Mouse (Mus musculus) layer of hippocampus, postnatal 25 days (tissue): ENCODE data around the gene Xylb. TPM values are rescaled to one million over a fixed set of nuclear protein-coding genes. Genes with fewer than 3 reads are reported as not detected.
"Not testable (repeated sequence)": the region's sequence is repeated elsewhere in the genome, so short reads cannot be mapped to it uniquely, and the experiment has no call there.

ENCODE experiments used
- DNase-seq, 2 experiments: peaks; one replicate each; pipeline ENCODE4 v3.0.0; 2022; ENCODE audit warnings: mixed read lengths in 2 of 2, low spot score in 1 of 2; ENCODE audit errors: extremely low spot score in 1 of 2
- total RNA-seq, 2 experiments: library from RNA; stranded (reverse); gene quantifications; 2 replicates each; pipeline ENCODE4 v1.2.3; 2021

The Xylb gene
- total RNA-seq, 2 experiments from 2014 or later = 3.3 to 5.0 TPM

DNA sequence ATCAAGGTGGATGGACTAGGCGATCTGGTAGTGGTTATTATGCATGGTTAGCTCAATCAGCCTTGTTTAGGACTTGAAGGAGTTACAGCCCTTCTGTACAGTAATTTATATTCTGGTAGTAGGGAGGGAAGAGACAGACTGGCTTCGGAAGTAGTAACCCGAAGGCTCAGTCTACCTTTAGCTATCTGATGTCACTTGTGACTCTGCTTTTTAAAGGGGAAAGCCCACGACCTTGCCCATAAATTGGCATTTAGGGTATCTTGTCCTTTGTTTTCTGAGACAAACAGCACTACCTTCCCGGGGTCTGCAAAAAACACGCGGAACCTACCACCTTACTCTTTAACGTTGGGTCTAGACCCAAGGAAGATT is 17.0 kb upstream of the Xylb start:
- DNase-seq = no peak

DNA sequence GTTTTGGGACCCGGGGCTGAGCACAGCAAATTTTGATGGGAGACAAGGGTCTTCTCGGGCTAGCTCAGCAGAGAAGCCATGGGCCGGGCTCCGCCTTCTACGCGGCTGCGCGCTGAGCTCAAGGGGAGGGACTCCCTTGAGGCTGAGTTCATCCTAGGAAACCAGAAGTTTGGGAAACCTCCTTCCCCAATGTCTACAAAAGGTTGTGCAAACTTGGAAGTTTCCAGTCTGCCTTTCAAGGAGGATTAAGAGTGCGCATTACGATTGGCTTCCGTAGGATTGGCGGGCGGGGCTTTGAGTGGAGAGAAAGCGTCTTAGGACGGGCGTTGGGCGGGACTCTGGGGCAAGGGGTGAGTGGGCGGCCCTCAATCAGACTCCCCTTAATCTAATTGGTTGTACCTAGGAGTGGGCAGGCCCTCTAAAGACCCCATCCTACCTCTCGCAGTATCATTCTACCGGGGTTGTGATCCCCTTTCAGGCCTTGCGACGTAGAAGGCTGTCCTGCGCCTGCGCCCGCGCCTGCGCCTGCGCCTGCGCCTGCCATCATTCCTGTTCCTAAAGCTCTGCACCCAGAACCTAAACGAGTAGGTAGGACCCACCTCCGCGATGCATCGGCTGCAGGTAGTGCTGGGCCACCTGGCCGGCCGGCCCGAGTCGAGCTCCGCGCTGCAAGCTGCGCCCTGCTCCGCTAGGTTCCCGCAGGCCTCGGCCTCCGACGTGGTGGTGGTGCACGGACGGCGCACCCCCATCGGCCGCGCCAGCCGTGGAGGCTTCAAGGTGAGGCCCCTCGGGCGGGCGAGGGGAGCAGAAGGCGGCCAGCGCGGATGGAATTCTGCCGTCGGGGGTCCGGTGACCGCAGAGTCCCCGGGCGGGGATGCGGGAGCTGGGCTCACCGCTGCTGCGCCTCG is 16.0 kb upstream of the Xylb start, which contains the start of gene Myd88:
Gene Myd88 (minus strand): TSS at position 503 of the 908 bp plus-strand sequence.
- peak; percentile 75 to 83 for DNase-seq

DNA sequence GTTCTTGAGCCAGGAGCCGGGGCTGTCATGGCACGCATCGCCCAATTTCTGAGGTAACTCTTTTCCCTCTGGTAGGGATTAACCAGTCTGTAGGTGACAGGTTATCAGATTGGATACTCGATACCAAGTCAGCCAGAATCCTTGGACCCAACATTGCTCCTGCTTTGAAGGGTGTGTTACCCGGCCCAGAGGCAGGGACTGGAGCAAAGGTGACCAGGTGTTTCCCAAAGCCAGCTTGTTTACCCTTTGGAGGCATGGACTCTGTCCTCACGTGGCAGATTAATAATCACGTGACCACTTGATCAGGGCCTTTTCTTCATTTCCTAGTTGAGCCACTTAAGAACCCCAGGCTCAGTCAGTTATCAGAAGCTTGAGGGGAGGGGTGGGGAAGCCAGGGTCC is 14.5 kb upstream of the Xylb start:
- no peak for DNase-seq

DNA sequence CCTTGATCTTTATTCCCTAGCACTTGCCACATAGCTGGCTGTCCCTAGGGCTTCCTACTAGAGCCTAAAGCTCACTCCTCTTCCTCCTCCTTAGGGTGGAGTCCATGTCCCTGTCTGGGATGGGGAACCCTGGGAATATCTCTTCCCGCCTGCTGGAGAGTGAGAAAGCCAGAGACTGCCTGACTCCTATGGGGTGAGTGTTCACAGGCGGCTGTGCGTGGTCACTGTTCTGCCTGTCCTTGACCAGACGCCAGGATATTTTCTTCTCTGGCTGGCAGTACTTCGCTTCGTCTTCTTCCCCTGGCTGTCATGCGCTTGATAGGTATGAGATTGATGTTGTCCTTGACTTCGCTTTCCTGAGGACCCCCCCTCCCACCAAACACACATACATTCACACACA is 10.8 kb upstream of the Xylb start:
- DNase-seq = no peak

DNA sequence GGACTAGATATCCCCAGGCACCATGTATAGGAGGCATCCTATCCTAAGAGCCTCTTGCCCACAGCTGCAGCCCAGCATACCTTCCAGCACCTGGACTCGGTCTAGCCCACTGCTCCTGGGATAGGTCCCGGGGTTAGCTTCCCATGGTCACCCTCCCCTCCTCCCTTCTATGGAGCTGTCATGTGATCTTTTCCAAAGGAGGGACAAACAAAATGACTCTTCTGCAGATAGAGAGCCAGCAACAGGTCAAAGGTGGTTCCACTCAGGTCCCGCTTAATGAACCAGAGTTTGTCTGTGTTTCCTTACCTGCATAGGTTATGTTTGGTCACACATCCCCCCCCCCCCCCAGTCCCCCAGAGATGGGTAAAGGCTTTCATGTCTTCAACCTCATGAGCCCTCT is 6.7 kb upstream of the Xylb start:
- no peak for DNase-seq

DNA sequence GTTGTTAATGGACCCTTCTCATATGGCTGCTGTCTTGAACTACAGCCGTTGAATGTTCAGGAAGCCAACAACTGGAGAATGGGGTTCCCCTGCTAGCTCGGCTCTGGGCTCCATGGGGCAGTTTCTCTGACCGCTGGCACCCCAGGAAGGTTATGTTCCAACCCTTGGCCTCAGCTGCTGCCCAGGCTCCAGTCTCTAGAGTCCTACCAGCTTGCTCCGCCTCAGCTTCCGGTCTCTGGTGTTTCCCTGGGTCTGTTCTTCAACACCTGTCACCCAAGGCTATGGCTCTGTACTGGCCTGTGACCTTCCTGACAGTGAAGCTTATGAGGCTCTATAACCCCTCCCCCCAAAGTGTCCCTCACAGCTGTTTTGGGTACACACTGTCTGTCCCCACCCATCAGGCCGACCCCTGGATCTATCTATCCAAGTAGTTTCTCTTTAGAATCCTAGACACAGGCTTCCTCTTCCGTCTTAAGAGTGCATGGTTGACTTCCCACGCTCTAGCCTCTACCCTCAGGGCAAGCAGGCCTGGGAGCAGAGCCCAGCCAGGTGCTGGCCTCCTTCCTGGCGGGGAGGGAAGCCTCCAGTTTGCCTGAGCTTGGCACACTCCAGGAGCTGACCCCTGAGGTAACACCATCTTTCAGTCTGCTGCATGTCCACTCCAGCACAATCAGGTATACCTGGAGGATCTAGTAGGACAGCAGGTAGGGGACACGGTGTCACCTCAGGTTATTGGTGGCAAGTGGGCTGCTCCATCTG is 6.1 kb upstream of the Xylb start:
- DNase-seq = no peak

DNA sequence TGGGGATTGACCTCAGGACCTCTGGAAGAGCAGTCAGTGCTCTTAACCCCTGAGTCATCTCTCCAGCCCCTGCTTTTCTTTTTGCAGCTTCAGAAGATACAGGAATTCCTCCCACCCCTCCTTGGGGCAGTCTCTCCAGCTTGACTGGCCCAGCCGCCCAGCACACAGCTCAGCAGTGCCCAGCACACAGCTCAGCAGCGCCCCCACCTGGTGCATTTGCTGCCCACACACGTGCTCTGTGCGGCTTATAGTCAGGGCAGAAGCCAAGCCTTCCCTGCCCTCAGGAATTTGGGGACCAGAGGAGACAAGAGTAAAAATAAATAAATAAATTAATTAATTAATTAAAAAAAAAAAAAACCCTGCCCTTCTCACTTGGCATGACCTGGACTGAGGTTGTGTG is 5.1 kb upstream of the Xylb start:
- DNase-seq = peak; percentile 52 to 83

DNA sequence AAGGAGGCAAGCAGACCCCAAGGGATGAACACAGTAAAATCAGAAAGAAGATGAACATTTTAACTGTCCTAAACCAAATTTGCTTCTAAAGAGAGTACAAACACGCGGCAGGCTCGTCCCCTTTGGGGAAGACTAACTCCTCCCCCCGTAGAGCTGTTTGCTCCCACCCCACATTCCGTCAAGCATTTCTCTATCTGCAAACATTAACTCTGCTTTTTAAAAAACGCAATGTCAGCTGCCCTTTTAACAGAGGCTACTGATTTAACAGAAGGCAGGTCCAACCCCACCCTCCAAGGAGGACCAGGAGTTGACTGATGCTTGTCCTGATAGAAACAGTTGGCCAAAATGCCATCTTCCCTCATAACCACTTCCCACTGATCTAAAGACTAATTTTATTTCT is 3.3 kb upstream of the Xylb start:
- no peak for DNase-seq

DNA sequence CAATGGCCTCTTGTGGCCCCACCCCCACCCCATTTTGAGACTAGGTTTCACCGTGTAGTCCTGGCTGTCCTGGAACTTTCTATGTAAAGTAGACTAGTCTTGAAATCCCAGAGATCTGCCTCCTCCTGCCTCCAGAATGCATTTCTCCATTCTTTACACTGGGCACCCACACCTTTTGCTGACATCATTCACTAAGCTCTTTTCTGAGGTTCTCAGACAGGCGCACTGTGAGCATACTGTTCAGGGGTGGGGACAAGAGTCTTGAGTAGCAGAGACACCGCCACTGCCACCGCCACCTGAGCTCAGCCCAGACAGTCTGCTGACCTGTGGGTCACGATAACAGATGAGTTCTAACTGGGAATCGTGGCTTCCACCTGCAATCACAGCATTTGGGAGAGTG is 1.2 kb upstream of the Xylb start:
- DNase-seq = no peak

DNA sequence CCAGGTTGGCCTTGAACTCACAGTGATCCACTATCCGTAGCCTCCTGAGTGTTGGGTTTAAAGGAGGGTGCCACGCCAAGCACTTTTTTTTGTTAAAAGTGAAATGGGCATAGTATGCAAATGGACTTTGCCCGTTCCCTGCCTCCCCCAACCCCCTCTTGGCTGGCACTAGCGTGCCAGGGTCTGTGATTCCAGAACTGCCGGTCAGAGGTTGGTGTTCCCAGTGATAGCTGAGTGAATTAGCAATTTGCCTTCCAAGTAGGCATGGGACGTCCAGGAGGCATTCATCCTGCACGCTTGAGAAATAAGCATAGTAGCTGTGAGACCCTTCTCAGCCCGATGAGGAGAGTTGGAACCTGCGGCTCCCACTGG is 863 bp downstream of the Xylb start:
- no peak for DNase-seq

- DNase-seq = no peak
Observed at GRCm38 (mm10) chr9:119361416-119361815, 4.2 kb downstream of the Xylb start.

- DNase-seq = no peak
Observed at GRCm38 (mm10) chr9:119363229-119363628, 6.0 kb downstream of the Xylb start.

DNA sequence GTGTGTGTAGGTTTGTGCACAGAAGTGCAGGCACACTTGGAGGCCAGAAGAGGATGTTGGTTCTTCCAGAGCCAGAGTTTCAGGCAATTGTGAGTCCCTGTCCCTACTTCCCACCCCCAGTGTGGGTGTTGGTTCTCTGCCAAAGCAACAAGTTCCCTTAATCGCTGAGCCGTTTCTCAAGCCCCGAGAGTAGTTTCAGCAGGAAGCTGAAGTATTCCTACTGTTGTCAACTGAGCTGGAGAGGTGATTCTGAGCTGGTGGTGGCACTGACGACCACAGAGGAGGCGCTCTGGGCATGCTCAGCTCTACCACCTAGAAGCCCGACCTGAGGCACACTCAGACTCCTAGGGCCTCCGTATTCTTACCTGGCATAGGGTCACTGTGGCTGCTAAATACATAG is 8.1 kb downstream of the Xylb start, which contains the start of gene Slc22a14:
Gene Slc22a14 (minus strand): TSS at position 270 of the 400 bp plus-strand sequence.
- no peak for DNase-seq

DNA sequence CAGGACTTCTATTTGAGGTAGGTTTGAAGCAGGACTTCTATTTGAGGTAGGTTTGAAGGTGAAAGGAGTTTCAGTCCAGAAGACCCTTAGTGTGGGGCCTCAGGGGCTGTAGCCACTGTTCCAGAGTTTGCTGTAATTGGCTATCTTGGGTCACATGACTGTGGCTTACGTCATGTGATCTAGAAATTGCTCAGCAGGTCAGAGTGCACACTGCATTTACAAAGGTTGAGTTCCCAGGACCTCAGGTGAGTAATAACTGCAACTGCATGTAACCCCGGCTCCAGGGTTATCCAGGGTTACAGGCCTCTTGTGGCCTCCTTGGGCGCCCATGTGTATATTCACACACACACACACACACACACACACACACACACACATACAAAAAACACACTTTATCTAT is 11.2 kb downstream of the Xylb start:
- DNase-seq = no peak

DNA sequence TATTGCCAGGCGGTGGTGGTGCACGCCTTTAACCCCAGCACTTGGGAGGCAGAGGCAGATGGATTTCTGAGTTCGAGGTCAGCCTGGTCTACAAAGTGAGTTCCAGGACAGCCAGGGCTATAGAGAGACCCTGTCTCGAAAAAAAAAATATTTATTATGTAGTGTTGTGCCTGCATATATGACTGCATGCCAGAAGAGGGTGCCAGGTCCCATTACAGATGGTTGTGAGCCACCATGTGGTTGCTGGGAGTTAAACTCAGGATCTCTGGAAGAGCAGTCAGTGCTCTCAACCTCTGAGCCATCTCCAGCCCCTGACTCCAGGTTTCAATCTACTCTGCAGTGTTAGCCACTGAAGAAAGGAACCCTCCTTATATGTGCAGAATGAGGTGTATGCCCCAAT is 13.6 kb downstream of the Xylb start:
- DNase-seq = not testable (repeated sequence)

GRCm38 (mm10) chr9:119371251-119371650 is 14.1 kb downstream of the Xylb start:
- DNase-seq = no peak

GRCm38 (mm10) chr9:119375008-119375407 is 17.8 kb downstream of the Xylb start:
- no peak for DNase-seq

- DNase-seq = no peak
Observed at GRCm38 (mm10) chr9:119375556-119375955, 18.4 kb downstream of the Xylb start.

- no peak for DNase-seq
Observed at GRCm38 (mm10) chr9:119378231-119378630, 21.1 kb downstream of the Xylb start.

- no peak for DNase-seq
Observed at GRCm38 (mm10) chr9:119382603-119383002, 25.4 kb downstream of the Xylb start.

DNA sequence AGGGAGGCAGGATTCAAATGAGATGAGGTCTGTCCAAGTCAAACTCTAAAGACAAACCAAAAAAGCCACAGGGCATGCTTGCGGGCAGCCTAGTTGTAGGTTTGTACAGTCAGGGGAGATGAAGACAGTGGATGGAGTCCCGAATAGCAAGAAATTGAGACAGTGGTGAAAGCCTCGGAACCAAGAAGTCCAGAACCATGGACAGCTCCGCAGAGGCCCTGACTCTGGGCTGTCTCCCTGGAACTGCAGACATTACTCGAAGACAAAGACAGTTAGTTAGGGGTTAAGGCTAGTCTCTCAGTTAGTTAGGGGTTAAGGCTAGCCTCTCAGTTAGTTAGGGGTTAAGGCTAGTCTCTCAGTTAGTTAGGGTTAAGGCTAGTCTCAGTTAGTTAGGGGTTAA is 31.8 kb downstream of the Xylb start:
- DNase-seq = no peak

DNA sequence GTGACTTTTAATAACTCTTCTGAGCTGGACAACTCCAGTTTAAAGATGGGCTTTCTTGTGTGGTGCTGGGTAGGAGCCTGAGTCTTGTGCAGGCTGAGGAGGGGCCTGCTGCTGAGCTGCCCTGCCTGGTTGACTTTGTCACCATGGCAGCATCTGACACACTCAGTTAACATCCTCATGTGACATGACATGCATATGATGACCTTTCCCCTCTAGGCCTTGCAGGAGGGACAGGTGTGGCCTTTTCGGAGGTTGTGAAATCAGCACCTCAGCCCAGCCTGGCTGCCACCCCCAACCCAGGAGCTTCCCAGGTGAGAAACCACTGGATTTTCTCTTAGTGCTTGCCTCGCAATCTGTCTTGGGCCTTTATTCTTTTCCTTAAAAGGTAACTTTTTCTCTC is 33.0 kb downstream of the Xylb start:
- DNase-seq = no peak
